Mouse (Mus musculus) embryonic facial prominence, embryonic 14.5 days (tissue): ENCODE data around the gene Tcerg1l. TPM values are rescaled to one million over a fixed set of nuclear protein-coding genes. Genes with fewer than 3 reads are reported as not detected.

Experiments
- ATAC-seq: fragments of 200-750 bp; cut with Nextera tagmentation; 2 replicates; pipeline ENCODE4 v1.8.0; 2017; ENCODE audit warnings: low read depth, moderate number of reproducible peaks, moderate TSS enrichment
- DNase-seq: peaks from one replicate; pipeline ENCODE4 v3.0.0-alpha.2; 2015; ENCODE audit warnings: low spot score
- H3K27ac ChIP-seq: fragments of 300-500 bp; sonication (generic); replicated peaks from 2 replicates; pipeline ENCODE4 v1.5.1; 2014; ENCODE audit warnings: low read depth, mild to moderate bottlenecking, low read length, moderate library complexity
- H3K27me3 ChIP-seq: fragments of 300-500 bp; sonication (generic); replicated peaks from 2 replicates; pipeline ENCODE4 v1.6.1; 2014; ENCODE audit warnings: low read length; ENCODE audit not compliant: control insufficient read depth, insufficient read depth
- H3K36me3 ChIP-seq: fragments of 300-500 bp; sonication (generic); 2 replicates; pipeline ENCODE4 v1.6.1; 2014; ENCODE audit warnings: low read length, mixed read lengths; ENCODE audit not compliant: control insufficient read depth, insufficient read depth
- H3K4me1 ChIP-seq: fragments of 300-500 bp; sonication (generic); 2 replicates; pipeline ENCODE4 v1.6.1; 2014; ENCODE audit warnings: antibody characterized with exemption, low read length; ENCODE audit not compliant: control insufficient read depth, insufficient read depth
- H3K4me2 ChIP-seq: fragments of 300-500 bp; sonication (generic); 2 replicates; pipeline ENCODE4 v1.6.1; 2014; ENCODE audit warnings: low read depth, mild to moderate bottlenecking, low read length, moderate library complexity, mixed read lengths
- H3K4me3 ChIP-seq: fragments of 300-500 bp; sonication (generic); 2 replicates; pipeline ENCODE4 v1.5.1; 2014; ENCODE audit warnings: low read depth, mild to moderate bottlenecking, low read length
- H3K9ac ChIP-seq: fragments of 300-500 bp; sonication (generic); 2 replicates; pipeline ENCODE4 v1.6.1; 2014; ENCODE audit warnings: low read depth, mild to moderate bottlenecking, low read length, moderate library complexity, mixed read lengths
- H3K9me3 ChIP-seq: fragments of 300-500 bp; sonication (generic); 2 replicates; pipeline ENCODE4 v1.6.1; 2016; ENCODE audit warnings: low read length; ENCODE audit not compliant: control insufficient read depth
- WGBS: fragments of 180-500 bp; shearing (Covaris S2); extraction: QIAGEN DNeasy Blood & Tissue Kit; methylation state at CpG from one replicate; pipeline ENCODE4 v1.1.7; 2014; 5-methylcytosine and 5-hydroxymethylcytosine counted together
- polyA plus RNA-seq: library from polyadenylated mRNA; unstranded; fragments of >200 nt; fragmentation: Nextera tagmentation; extraction: Ambion mirVana; gene quantifications from 2 replicates; pipeline ENCODE4 v1.2.1, GENCODE M21; 2014

Tcerg1l gene
- polyA plus RNA-seq, 1 experiment from 2014 or later = 3.3 TPM

GRCm38 (mm10) chr7:138196139-138196538 lies 201.4 kb downstream of the Tcerg1l start:
- ATAC-seq = no peak
- Histone ChIP-seq H3K36me3 (no peaks in the 10 kb centered on the region), H3K9ac (no peak overlapping the region), H3K4me2 (no peak overlapping the region), H3K4me3 (no peak overlapping the region), H3K4me1 (no peaks in the 10 kb centered on the region), H3K9me3 (no peaks in the 10 kb centered on the region), H3K27me3 (no peaks in the 10 kb centered on the region), H3K27ac (no peak overlapping the region)
- 75% methylated on average over 2 of the region's 2 CpGs for WGBS
- no peak for DNase-seq

- DNase-seq (no peak), ATAC-seq (no peak)
- H3K4me3 ChIP-seq = no peak overlapping the region
- H3K36me3 ChIP-seq = no peaks in the 10 kb centered on the region
- WGBS = 84% methylated on average over 5 of the region's 5 CpGs
- H3K27ac ChIP-seq = no peak overlapping the region
- no peak overlapping the region for H3K4me2 ChIP-seq
- H3K9ac ChIP-seq = no peak overlapping the region
- H3K27me3 ChIP-seq = no peaks in the 10 kb centered on the region
- H3K4me1 ChIP-seq = no peaks in the 10 kb centered on the region
- H3K9me3 ChIP-seq = no peaks in the 10 kb centered on the region
These were observed 213.3 kb downstream of the Tcerg1l start for GRCm38 (mm10) chr7:138184197-138184596.

- ATAC-seq (no peak), DNase-seq (no peak)
- H3K9ac ChIP-seq = no peak overlapping the region
- WGBS = 62% methylated on average over 3 of the region's 3 CpGs
- no peaks in the 10 kb centered on the region for H3K9me3 ChIP-seq
- no peak overlapping the region for H3K4me2 ChIP-seq
- H3K36me3 ChIP-seq = no peaks in the 10 kb centered on the region
- H3K4me1 ChIP-seq = no peaks in the 10 kb centered on the region
- no peak overlapping the region for H3K27ac ChIP-seq
- no peaks in the 10 kb centered on the region for H3K27me3 ChIP-seq
- H3K4me3 ChIP-seq = no peak overlapping the region
These were observed 215.3 kb downstream of the Tcerg1l start for GRCm38 (mm10) chr7:138182216-138182615.

GRCm38 (mm10) chr7:138178617-138179016 lies 218.9 kb downstream of the Tcerg1l start:
- no peak overlapping the region for H3K4me2 ChIP-seq
- no peak overlapping the region for H3K27ac ChIP-seq
- no peaks in the 10 kb centered on the region for H3K9me3 ChIP-seq
- no peak overlapping the region for H3K4me3 ChIP-seq
- no peaks in the 10 kb centered on the region for H3K27me3 ChIP-seq
- ATAC-seq (no peak), DNase-seq (no peak)
- no peaks in the 10 kb centered on the region for H3K4me1 ChIP-seq
- WGBS = 77% methylated on average over 2 of the region's 2 CpGs
- no peak overlapping the region for H3K9ac ChIP-seq
- no peaks in the 10 kb centered on the region for H3K36me3 ChIP-seq

GRCm38 (mm10) chr7:138176026-138176425 lies 221.5 kb downstream of the Tcerg1l start:
- DNase-seq (peak; percentile 84), ATAC-seq (no peak; the same call in 1 of the 2 replicates)
- H3K27ac ChIP-seq = no peak overlapping the region
- H3K9ac ChIP-seq = no peak overlapping the region
- WGBS = 41% methylated on average over 2 of the region's 2 CpGs
- H3K27me3 ChIP-seq = no peaks in the 10 kb centered on the region
- H3K4me1 ChIP-seq = no peaks in the 10 kb centered on the region
- H3K4me2 ChIP-seq = no peak overlapping the region
- H3K36me3 ChIP-seq = no peaks in the 10 kb centered on the region
- no peaks in the 10 kb centered on the region for H3K9me3 ChIP-seq
- no peak overlapping the region for H3K4me3 ChIP-seq

GRCm38 (mm10) chr7:138170389-138170788 lies 227.1 kb downstream of the Tcerg1l start:
- no peak for ATAC-seq
- H3K4me3 ChIP-seq = no peak overlapping the region
- WGBS = 86% methylated on average over 4 of the region's 4 CpGs
- DNase-seq = no peak
- no peaks in the 10 kb centered on the region for H3K36me3 ChIP-seq
- H3K27me3 ChIP-seq = no peaks in the 10 kb centered on the region
- no peak overlapping the region for H3K27ac ChIP-seq
- H3K9ac ChIP-seq = no peak overlapping the region
- H3K4me2 ChIP-seq = no peak overlapping the region
- H3K4me1 ChIP-seq = no peaks in the 10 kb centered on the region
- no peaks in the 10 kb centered on the region for H3K9me3 ChIP-seq
